Mouse (Mus musculus): Measurements from ENCODE around the gene Lrriq1. TPM values are rescaled to one million over a fixed set of nuclear protein-coding genes. Genes with fewer than 3 reads are reported as not detected.

Gene Lrriq1
- polyA plus RNA-seq, 1 experiment: not detected

- Histone ChIP-seq H3K4me1 (ENCODE audit: control insufficient read depth, insufficient read depth, low read length) (peaks cover 2% of the 10 kb centered on the region; the same call in 1 of the 2 replicates), H3K27ac (ENCODE audit: insufficient read depth, low read depth, low read length) (no peak within 1 kb of the TSS), H3K4me3 (ENCODE audit: insufficient read depth, low read length) (no peak within 1 kb of the TSS)
- TF ChIP-seq POLR2A (IDR thresholded peaks at IDR 0.05; ENCODE audit: borderline replicate concordance, low read depth, low read length) (no peak), CTCF (IDR thresholded peaks at IDR 0.05; ENCODE audit: low read depth, low read length) (no peak)
These were observed 206.2 kb downstream of the Lrriq1 start, which contains the start of gene Alx1 for GRCm38 (mm10) chr10:103029730-103030490. Alx1 (minus strand) TSS chr10:103030215.

- H3K4me1 ChIP-seq (ENCODE audit: control insufficient read depth, insufficient read depth, low read length): peaks cover 2% of the 10 kb centered on the region; the same call in 1 of the 2 replicates
- H3K4me3 ChIP-seq (ENCODE audit: insufficient read depth, low read length): no peak overlapping the region
- H3K27ac ChIP-seq (ENCODE audit: insufficient read depth, low read depth, low read length): no peak overlapping the region
- TF ChIP-seq POLR2A (IDR thresholded peaks at IDR 0.05; ENCODE audit: borderline replicate concordance, low read depth, low read length): no peak
- no peak for TF ChIP-seq CTCF (IDR thresholded peaks at IDR 0.05; ENCODE audit: low read depth, low read length)
These were observed 206.9 kb downstream of the Lrriq1 start for GRCm38 (mm10) chr10:103029132-103029729.

GRCm38 (mm10) chr10:103028253-103029131, 207.6 kb downstream of the Lrriq1 start:
- no peak overlapping the region for H3K27ac ChIP-seq (ENCODE audit: insufficient read depth, low read depth, low read length)
- TF ChIP-seq POLR2A (IDR thresholded peaks at IDR 0.05; ENCODE audit: borderline replicate concordance, low read depth, low read length) (no peak), CTCF (IDR thresholded peaks at IDR 0.05; ENCODE audit: low read depth, low read length) (no peak)

GRCm38 (mm10) chr10:103027931-103028252, 208.2 kb downstream of the Lrriq1 start:
- TF ChIP-seq CTCF (IDR thresholded peaks at IDR 0.05; ENCODE audit: low read depth, low read length) (no peak), POLR2A (IDR thresholded peaks at IDR 0.05; ENCODE audit: borderline replicate concordance, low read depth, low read length) (no peak)
- H3K4me3 ChIP-seq (ENCODE audit: insufficient read depth, low read length): peak overlapping the region; percentile 40
- H3K27ac ChIP-seq (ENCODE audit: insufficient read depth, low read depth, low read length): no peak overlapping the region
- H3K4me1 ChIP-seq (ENCODE audit: control insufficient read depth, insufficient read depth, low read length): peaks cover 2% of the 10 kb centered on the region; the same call in 1 of the 2 replicates

More at GRCm38 (mm10) chr10:103028253-103029131, 207.6 kb downstream of the Lrriq1 start:
- Histone ChIP-seq H3K4me3 (ENCODE audit: insufficient read depth, low read length) (peak overlapping the region; percentile 40), H3K4me1 (ENCODE audit: control insufficient read depth, insufficient read depth, low read length) (peaks cover 2% of the 10 kb centered on the region; the same call in 1 of the 2 replicates)

- no peak for TF ChIP-seq CTCF (IDR thresholded peaks at IDR 0.05; ENCODE audit: low read depth, low read length)
- TF ChIP-seq POLR2A (IDR thresholded peaks at IDR 0.05; ENCODE audit: borderline replicate concordance, low read depth, low read length): no peak
- no peak overlapping the region for H3K4me3 ChIP-seq (ENCODE audit: insufficient read depth, low read length)
- no peak overlapping the region for H3K27ac ChIP-seq (ENCODE audit: insufficient read depth, low read depth, low read length)
- peaks cover 2% of the 10 kb centered on the region; the same call in 1 of the 2 replicates for H3K4me1 ChIP-seq (ENCODE audit: control insufficient read depth, insufficient read depth, low read length)
These were observed 208.7 kb downstream of the Lrriq1 start for GRCm38 (mm10) chr10:103027226-103027930.

- H3K27ac ChIP-seq (ENCODE audit: insufficient read depth, low read depth, low read length): no peak overlapping the region
- H3K4me3 ChIP-seq (ENCODE audit: insufficient read depth, low read length): no peak overlapping the region
- peaks cover 2% of the 10 kb centered on the region; the same call in 1 of the 2 replicates for H3K4me1 ChIP-seq (ENCODE audit: control insufficient read depth, insufficient read depth, low read length)
- no peak for TF ChIP-seq CTCF (IDR thresholded peaks at IDR 0.05; ENCODE audit: low read depth, low read length)
- TF ChIP-seq POLR2A (IDR thresholded peaks at IDR 0.05; ENCODE audit: borderline replicate concordance, low read depth, low read length): no peak
These were observed 209.4 kb downstream of the Lrriq1 start for GRCm38 (mm10) chr10:103026636-103027225.

- H3K4me1 ChIP-seq (ENCODE audit: control insufficient read depth, insufficient read depth, low read length): no peaks in the 10 kb centered on the region
- TF ChIP-seq POLR2A (IDR thresholded peaks at IDR 0.05; ENCODE audit: borderline replicate concordance, low read depth, low read length) (no peak), CTCF (IDR thresholded peaks at IDR 0.05; ENCODE audit: low read depth, low read length) (no peak)
- H3K4me3 ChIP-seq (ENCODE audit: insufficient read depth, low read length): no peak overlapping the region
- no peak overlapping the region for H3K27ac ChIP-seq (ENCODE audit: insufficient read depth, low read depth, low read length)
These were observed 233.6 kb downstream of the Lrriq1 start for GRCm38 (mm10) chr10:103002556-103002955.

- TF ChIP-seq POLR2A (IDR thresholded peaks at IDR 0.05; ENCODE audit: borderline replicate concordance, low read depth, low read length) (no peak), CTCF (IDR thresholded peaks at IDR 0.05; ENCODE audit: low read depth, low read length) (no peak)
- Histone ChIP-seq H3K4me1 (ENCODE audit: control insufficient read depth, insufficient read depth, low read length) (no peaks in the 10 kb centered on the region), H3K4me3 (ENCODE audit: insufficient read depth, low read length) (no peak overlapping the region), H3K27ac (ENCODE audit: insufficient read depth, low read depth, low read length) (no peak overlapping the region)
These were observed 235.2 kb downstream of the Lrriq1 start for GRCm38 (mm10) chr10:103000902-103001301.

GRCm38 (mm10) chr10:102999584-102999983, 236.5 kb downstream of the Lrriq1 start:
- Histone ChIP-seq H3K27ac (ENCODE audit: insufficient read depth, low read depth, low read length) (no peak overlapping the region), H3K4me3 (ENCODE audit: insufficient read depth, low read length) (no peak overlapping the region), H3K4me1 (ENCODE audit: control insufficient read depth, insufficient read depth, low read length) (no peaks in the 10 kb centered on the region)
- TF ChIP-seq POLR2A (IDR thresholded peaks at IDR 0.05; ENCODE audit: borderline replicate concordance, low read depth, low read length): no peak
- TF ChIP-seq CTCF (IDR thresholded peaks at IDR 0.05; ENCODE audit: low read depth, low read length): no peak

Other genes with a start within 250 kb of the Lrriq1 start
- not detected in 2 replicates for gene Alx1, start 206.1 kb downstream of the Lrriq1 start, polyA plus RNA-seq (2012; ENCODE audit: insufficient read depth, insufficient read length, missing spikeins)
- not detected in 2 replicates for gene Slc6a15, start 131.5 kb upstream of the Lrriq1 start, polyA plus RNA-seq (2012; ENCODE audit: insufficient read depth, insufficient read length, missing spikeins)

All from bone marrow macrophage, adult 2 months (primary cell).